Mouse (Mus musculus): ENCODE results near the gene Src.

- peak; percentile 55 for TF ChIP-seq CTCF (IDR thresholded peaks at IDR 0.05; ENCODE audit: control insufficient read depth, insufficient read depth, low read length)
- TF ChIP-seq POLR2A (IDR thresholded peaks at IDR 0.05; ENCODE audit: borderline replicate concordance, control insufficient read depth, low read depth, low read length) = no peak
These were observed 61.8 kb downstream of the Src start for GRCm38 (mm10) chr2:157479858-157480568.

Data from bone marrow, adult 2 months (tissue).